Mouse (Mus musculus) kidney, postnatal 0 days (tissue): ENCODE data around the gene Tubb4a. TPM values are rescaled to one million over a fixed set of nuclear protein-coding genes. Genes with fewer than 3 reads are reported as not detected.
A peak's percentile ranks its signal among the peaks of the same experiment; 100 is the strongest.
"Not testable (repeated sequence)": the region's sequence is repeated elsewhere in the genome, so short reads cannot be mapped to it uniquely, and the experiment has no call there.

Experiments used
- ATAC-seq: fragments of 200-750 bp; cut with Nextera tagmentation; replicated peaks from 2 replicates; pipeline ENCODE4 v1.8.0; 2017; ENCODE audit warnings: low read depth, moderate number of reproducible peaks, moderate TSS enrichment, moderate library complexity; ENCODE audit not compliant: low FRiP score
- DNase-seq: peaks from one replicate; pipeline ENCODE4 v3.0.0-alpha.2; 2016; ENCODE audit warnings: low spot score
- H3K27ac ChIP-seq: fragments of 300-500 bp; sonication (generic); 2 replicates; pipeline ENCODE4 v1.5.1; 2014; ENCODE audit warnings: mild to moderate bottlenecking
- H3K27me3 ChIP-seq: fragments of 300-500 bp; sonication (generic); 2 replicates; pipeline ENCODE4 v1.6.1; 2014; ENCODE audit warnings: low read length, mixed read lengths; ENCODE audit not compliant: insufficient read depth
- H3K36me3 ChIP-seq: fragments of 300-500 bp; sonication (generic); 2 replicates; pipeline ENCODE4 v1.6.1; 2014; ENCODE audit warnings: low read length, mixed read lengths; ENCODE audit not compliant: insufficient read depth
- H3K4me1 ChIP-seq: fragments of 300-500 bp; sonication (generic); replicated peaks from 2 replicates; pipeline ENCODE4 v1.6.1; 2014; ENCODE audit warnings: antibody characterized with exemption, low read length, mixed read lengths; ENCODE audit not compliant: insufficient read depth
- H3K4me2 ChIP-seq: fragments of 300-500 bp; sonication (generic); 2 replicates; pipeline ENCODE4 v1.6.1; 2014; ENCODE audit warnings: mild to moderate bottlenecking, low read length, moderate library complexity, mixed read lengths
- H3K4me3 ChIP-seq: fragments of 300-500 bp; sonication (generic); replicated peaks from 2 replicates; pipeline ENCODE4 v1.5.1; 2014; ENCODE audit warnings: low read depth, low read length
- H3K9ac ChIP-seq: fragments of 300-500 bp; sonication (generic); 2 replicates; pipeline ENCODE4 v1.6.1; 2014; ENCODE audit warnings: low read depth, low read length
- H3K9me3 ChIP-seq: fragments of 300-500 bp; sonication (generic); replicated peaks from 2 replicates; pipeline ENCODE4 v1.6.1; 2016; ENCODE audit warnings: low read length, inconsistent platforms, mixed read lengths
- CTCF ChIP-seq: IDR thresholded peaks from 2 replicates; pipeline ENCODE4 v1.5.1; 2016; ENCODE audit warnings: antibody characterized with exemption, low read depth, mild to moderate bottlenecking, moderate library complexity
- WGBS: fragments of 180-500 bp; shearing (Covaris S2); extraction: QIAGEN DNeasy Blood & Tissue Kit; methylation state at CpG from one replicate; pipeline ENCODE4 v1.1.7; 2014; 5-methylcytosine and 5-hydroxymethylcytosine counted together
- polyA plus RNA-seq: library from polyadenylated mRNA; unstranded; fragments of >200 nt; fragmentation: Nextera tagmentation; extraction: Ambion mirVana; gene quantifications from 2 replicates; pipeline ENCODE4 v1.2.1, GENCODE M21; 2015

The Tubb4a gene
- polyA plus RNA-seq, 1 experiment from 2014 or later: 15.4 TPM

DNA sequence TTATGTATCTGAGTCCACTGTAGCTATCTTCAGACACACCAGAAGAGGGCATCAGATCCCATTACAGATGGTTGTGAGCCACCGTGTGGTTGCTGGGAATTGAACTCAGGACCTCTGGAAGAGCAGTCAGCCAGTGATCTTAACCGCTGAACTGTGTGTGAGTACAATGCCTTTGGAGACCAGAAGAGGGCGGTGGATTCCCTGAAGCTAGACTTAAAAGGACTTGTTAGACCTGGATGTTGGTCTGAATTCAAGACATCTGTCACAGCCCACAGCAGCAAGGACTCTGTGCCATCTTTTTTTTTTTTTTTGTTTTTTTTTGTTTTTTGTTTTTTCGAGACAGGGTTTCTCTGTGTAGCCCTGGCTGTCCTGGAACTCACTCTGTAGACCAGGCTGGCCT, 35.9 kb downstream of the Tubb4a start:
- not testable (repeated sequence) for H3K27me3 ChIP-seq, DNase-seq, ATAC-seq, H3K9ac ChIP-seq, H3K27ac ChIP-seq, H3K4me2 ChIP-seq, H3K4me1 ChIP-seq, H3K4me3 ChIP-seq, H3K9me3 ChIP-seq
- H3K36me3 ChIP-seq: peaks cover 11% of the 10 kb centered on the region
- peak; percentile 42; the same call in 1 of the 2 replicates for TF ChIP-seq CTCF
- 89% methylated on average over 4 of the region's 4 CpGs for WGBS

DNA sequence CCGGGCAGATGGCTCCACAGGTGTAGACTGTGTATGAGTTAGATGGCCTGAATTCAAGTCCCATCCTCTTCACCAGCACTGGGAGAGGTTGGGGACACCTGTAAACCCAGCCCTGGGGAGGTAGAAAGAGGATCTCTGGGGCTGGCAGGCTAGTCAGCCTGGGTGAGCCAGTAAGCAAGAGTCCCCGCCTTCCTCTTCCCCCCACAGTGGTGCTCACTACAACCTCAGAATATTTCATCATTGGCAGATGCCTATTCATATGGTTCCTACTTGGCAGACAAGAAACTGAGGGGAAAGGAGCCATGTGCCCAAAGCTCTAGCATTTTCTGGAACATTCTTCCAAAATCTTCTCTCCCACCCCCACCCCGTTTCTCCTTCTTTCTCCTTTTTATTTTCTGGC, 38.8 kb downstream of the Tubb4a start:
- WGBS: 90% methylated on average over 3 of the region's 3 CpGs
- H3K27ac ChIP-seq: no peak overlapping the region
- no peak for DNase-seq
- no peaks in the 10 kb centered on the region for H3K4me1 ChIP-seq
- H3K4me3 ChIP-seq: no peak overlapping the region
- no peak overlapping the region for H3K9ac ChIP-seq
- H3K9me3 ChIP-seq: no peaks in the 10 kb centered on the region
- peaks cover 11% of the 10 kb centered on the region for H3K36me3 ChIP-seq
- no peak for ATAC-seq
- TF ChIP-seq CTCF: no peak
- H3K27me3 ChIP-seq: no peaks in the 10 kb centered on the region
- no peak overlapping the region for H3K4me2 ChIP-seq

DNA sequence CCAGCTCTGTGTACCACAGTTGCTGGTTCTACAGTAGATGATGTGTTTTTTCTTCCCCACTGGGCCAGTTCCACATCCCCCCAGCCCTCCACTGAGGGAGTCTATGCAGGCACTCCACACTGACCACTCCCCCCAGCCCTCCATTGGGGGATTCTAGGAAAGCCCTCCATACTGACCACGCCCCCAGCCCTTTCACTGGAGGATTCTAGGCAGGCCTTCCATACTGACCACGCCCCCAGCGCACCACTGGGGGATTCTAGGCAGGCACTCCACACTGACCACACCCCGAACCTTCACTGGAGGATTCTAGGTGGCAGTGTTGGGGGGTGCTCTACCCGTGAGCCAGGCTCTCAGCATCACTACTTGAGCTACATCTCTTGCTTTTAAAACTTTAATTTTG, 40.2 kb downstream of the Tubb4a start:
- Histone ChIP-seq H3K27ac (no peak overlapping the region), H3K4me1 (no peaks in the 10 kb centered on the region), H3K4me2 (no peak overlapping the region), H3K27me3 (no peaks in the 10 kb centered on the region), H3K4me3 (no peak overlapping the region), H3K9me3 (no peaks in the 10 kb centered on the region), H3K9ac (no peak overlapping the region), H3K36me3 (peaks cover 5% of the 10 kb centered on the region)
- WGBS: 51% methylated on average over 5 of the region's 5 CpGs
- no peak for DNase-seq
- ATAC-seq: peak; percentile 25
- no peak for TF ChIP-seq CTCF

DNA sequence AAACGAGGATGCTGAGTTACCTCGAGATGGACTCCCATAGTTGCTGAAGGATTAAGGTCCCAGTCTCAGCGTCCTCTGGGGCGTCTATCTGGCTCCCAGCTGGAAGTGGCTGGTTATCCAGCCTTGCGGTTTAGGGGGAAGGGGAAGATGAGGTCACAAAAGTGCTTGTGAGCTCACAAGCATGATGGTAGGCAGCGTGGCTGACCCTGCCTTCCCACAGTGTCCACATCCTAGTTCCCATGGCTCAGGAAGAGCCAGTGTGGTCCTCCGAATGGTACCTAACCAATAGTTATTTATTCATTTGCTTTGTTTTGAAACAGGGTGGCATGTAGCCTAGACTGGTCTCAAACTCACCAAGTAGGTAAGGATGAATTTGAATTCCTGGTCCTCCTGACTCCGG, 46.0 kb downstream of the Tubb4a start, which contains the start of gene Slc25a41:
TSS of gene Slc25a41 (minus strand) at position 101 of the 400 bp plus-strand sequence.
- TF ChIP-seq CTCF: no peak
- H3K27me3 ChIP-seq: no peaks in the 10 kb centered on the region
- no peak within 1 kb of the TSS for H3K4me3 ChIP-seq
- DNase-seq (no peak), ATAC-seq (no peak)
- H3K4me2 ChIP-seq: no peak within 1 kb of the TSS
- H3K4me1 ChIP-seq: no peaks in the 10 kb centered on the region
- 82% methylated on average over 8 of the region's 8 CpGs for WGBS
- H3K9ac ChIP-seq: no peak within 1 kb of the TSS
- no peaks in the 10 kb centered on the region for H3K9me3 ChIP-seq
- H3K36me3 ChIP-seq: no peaks in the 10 kb centered on the region
- H3K27ac ChIP-seq: no peak within 1 kb of the TSS

- peak; percentile 43; the same call in 1 of the 2 replicates for TF ChIP-seq CTCF
- H3K27ac ChIP-seq: no peak overlapping the region
- no peaks in the 10 kb centered on the region for H3K4me1 ChIP-seq
- no peaks in the 10 kb centered on the region for H3K9me3 ChIP-seq
- ATAC-seq (no peak), DNase-seq (no peak)
- no peak overlapping the region for H3K4me2 ChIP-seq
- 51% methylated on average over 8 of the region's 8 CpGs for WGBS
- H3K4me3 ChIP-seq: no peak overlapping the region
- no peaks in the 10 kb centered on the region for H3K36me3 ChIP-seq
- no peak overlapping the region for H3K9ac ChIP-seq
- H3K27me3 ChIP-seq: no peaks in the 10 kb centered on the region
Observed at GRCm38 (mm10) chr17:57038978-57039377, 48.6 kb downstream of the Tubb4a start.

GRCm38 (mm10) chr17:57032854-57033253, 54.7 kb downstream of the Tubb4a start:
- H3K27me3 ChIP-seq: no peaks in the 10 kb centered on the region
- DNase-seq (no peak), ATAC-seq (no peak)
- no peak overlapping the region; the same call in 1 of the 2 replicates for H3K27ac ChIP-seq
- H3K9me3 ChIP-seq: no peaks in the 10 kb centered on the region
- H3K4me2 ChIP-seq: no peak overlapping the region
- peaks cover 13% of the 10 kb centered on the region; the same call in 1 of the 2 replicates for H3K4me1 ChIP-seq
- WGBS: 84% methylated on average over 4 of the region's 4 CpGs
- no peak overlapping the region for H3K4me3 ChIP-seq
- TF ChIP-seq CTCF: no peak
- no peak overlapping the region for H3K9ac ChIP-seq
- H3K36me3 ChIP-seq: peaks cover 3% of the 10 kb centered on the region; the same call in 1 of the 2 replicates
